Mouse (Mus musculus) CH12.LX (cell line): ENCODE results near the gene Spta1.

Experiments
- ETS1 ChIP-seq: conservative IDR thresholded peaks from 2 replicates; pipeline ENCODE4 v1.6.1; 2012; ENCODE audit warnings: low read depth, mild to moderate bottlenecking, inconsistent platforms, low read length, improper control_type of control experiment, moderate library complexity
- NRF1 ChIP-seq: IDR thresholded peaks from 2 replicates; pipeline ENCODE4 v1.6.1; 2014; ENCODE audit warnings: low read depth, mild to moderate bottlenecking, inconsistent platforms, low read length, improper control_type of control experiment, moderate library complexity
- POLR2A ChIP-seq: IDR thresholded peaks from 2 replicates; pipeline ENCODE4 v1.6.1; 2011; ENCODE audit warnings: low read depth, mild to moderate bottlenecking, improper control_type of control experiment, low read length
- TCF12 ChIP-seq: IDR thresholded peaks from 2 replicates; pipeline ENCODE4 v1.6.1; 2014; ENCODE audit warnings: low read depth, mild to moderate bottlenecking, inconsistent platforms, low read length, improper control_type of control experiment
- ZC3H11A ChIP-seq: IDR thresholded peaks from 2 replicates; pipeline ENCODE4 v1.6.1; 2012; ENCODE audit warnings: low read depth, mild to moderate bottlenecking, inconsistent platforms, low read length, improper control_type of control experiment
- ZNF384 ChIP-seq: IDR thresholded peaks from 2 replicates; pipeline ENCODE4 v1.6.1; 2012; ENCODE audit warnings: low read depth, low read length, improper control_type of control experiment, inconsistent platforms

GRCm38 (mm10) chr1:174267816-174268215, 95.2 kb downstream of the Spta1 start:
- TF ChIP-seq TCF12 (no peak), POLR2A (no peak), NRF1 (no peak), ETS1 (no peak), ZNF384 (no peak), ZC3H11A (no peak)
